Mouse (Mus musculus) myocyte (in vitro differentiated cells): ENCODE measurements around the gene Mindy4. TPM values are rescaled to one million over a fixed set of nuclear protein-coding genes. Genes with fewer than 3 reads are reported as not detected.
A peak's percentile ranks its signal among the peaks of the same experiment; 100 is the strongest.

Experiments used
- H3K27me3 ChIP-seq: one replicate; pipeline ENCODE4 v1.6.1; 2011; ENCODE audit not compliant: control insufficient read depth, insufficient read depth, insufficient read length
- H3K36me3 ChIP-seq: one replicate; pipeline ENCODE4 v1.6.1; 2011; ENCODE audit not compliant: control insufficient read depth, insufficient read depth
- H3K4me2 ChIP-seq: one replicate; pipeline ENCODE4 v1.6.1; 2011; ENCODE audit warnings: low read depth, control low read depth
- H3K4me3 ChIP-seq: one replicate; pipeline ENCODE4 v1.5.1; 2011; ENCODE audit warnings: mild to moderate bottlenecking, control low read depth, moderate library complexity
- H3K79me2 ChIP-seq: one replicate; pipeline ENCODE4 v1.6.1; 2011; ENCODE audit not compliant: control insufficient read depth, insufficient read depth
- H3ac ChIP-seq: one replicate; pipeline ENCODE4 v1.6.1; 2011; ENCODE audit not compliant: control insufficient read depth, insufficient read length
- CEBPB ChIP-seq: IDR thresholded peaks from 2 replicates; pipeline ENCODE4 v1.6.1; 2011; ENCODE audit warnings: mild to moderate bottlenecking, moderate library complexity; ENCODE audit not compliant: poor library complexity, insufficient read depth, severe bottlenecking
- E2F4 ChIP-seq: IDR thresholded peaks from one replicate; pipeline ENCODE4 v1.6.1; 2011; ENCODE audit warnings: mild to moderate bottlenecking, control low read depth, moderate library complexity; ENCODE audit not compliant: insufficient read depth
- MAX ChIP-seq: IDR thresholded peaks from one replicate; pipeline ENCODE4 v1.6.1; 2011; ENCODE audit warnings: low read depth, mild to moderate bottlenecking, control low read depth
- MYOD1 ChIP-seq, 3 experiments: IDR thresholded peaks; one replicate each; pipeline ENCODE4 v1.6.1; 2011; ENCODE audit warnings: control low read depth in 2 of 3, low read depth in 2 of 3, mild to moderate bottlenecking in 2 of 3, moderate library complexity in 1 of 3; ENCODE audit not compliant: insufficient read length in 2 of 3, control insufficient read depth in 1 of 3
- MYOG ChIP-seq, 3 experiments: IDR thresholded peaks; one replicate each; pipeline ENCODE4 v1.6.1; 2011; ENCODE audit warnings: control low read depth in 2 of 3, low read depth in 2 of 3, mild to moderate bottlenecking in 2 of 3; ENCODE audit not compliant: insufficient read length in 2 of 3, control insufficient read depth in 1 of 3, insufficient read depth in 1 of 3
- POLR2A ChIP-seq: IDR thresholded peaks from one replicate; pipeline ENCODE4 v1.6.1; 2011; ENCODE audit warnings: low read depth, mild to moderate bottlenecking, control low read depth, moderate library complexity; ENCODE audit not compliant: insufficient read length
- POLR2AphosphoS2 ChIP-seq: IDR thresholded peaks from one replicate; pipeline ENCODE4 v1.6.1; 2011; ENCODE audit warnings: low read depth, control low read depth; ENCODE audit not compliant: insufficient read length
- REST ChIP-seq: IDR thresholded peaks from one replicate; pipeline ENCODE4 v1.6.1; 2011; ENCODE audit warnings: mild to moderate bottlenecking, control low read depth, moderate library complexity; ENCODE audit not compliant: insufficient read depth, insufficient read length
- SRF ChIP-seq: IDR thresholded peaks from one replicate; pipeline ENCODE4 v1.6.1; 2011; ENCODE audit warnings: low read depth; ENCODE audit not compliant: control insufficient read depth, insufficient read length
- TCF12 ChIP-seq: IDR thresholded peaks from one replicate; pipeline ENCODE4 v1.6.1; 2011; ENCODE audit warnings: mild to moderate bottlenecking, control low read depth; ENCODE audit not compliant: poor library complexity, insufficient read depth, severe bottlenecking
- TCF3 ChIP-seq: IDR thresholded peaks from one replicate; pipeline ENCODE4 v1.6.1; 2011; ENCODE audit warnings: low read depth, control low read depth; ENCODE audit not compliant: insufficient read length
- USF1 ChIP-seq: IDR thresholded peaks from one replicate; pipeline ENCODE4 v1.6.1; 2011; ENCODE audit warnings: low read depth, mild to moderate bottlenecking, control low read depth, moderate library complexity
- polyA plus RNA-seq: library from polyadenylated mRNA; unstranded; fragments of >200 nt; fragmentation: generic; extraction: Trizol; gene quantifications from one replicate; pipeline ENCODE4 v1.2.1, GENCODE M21; 2012; ENCODE audit warnings: missing spikeins

Gene Mindy4
- polyA plus RNA-seq, 1 experiment, result 5.0 TPM

DNA sequence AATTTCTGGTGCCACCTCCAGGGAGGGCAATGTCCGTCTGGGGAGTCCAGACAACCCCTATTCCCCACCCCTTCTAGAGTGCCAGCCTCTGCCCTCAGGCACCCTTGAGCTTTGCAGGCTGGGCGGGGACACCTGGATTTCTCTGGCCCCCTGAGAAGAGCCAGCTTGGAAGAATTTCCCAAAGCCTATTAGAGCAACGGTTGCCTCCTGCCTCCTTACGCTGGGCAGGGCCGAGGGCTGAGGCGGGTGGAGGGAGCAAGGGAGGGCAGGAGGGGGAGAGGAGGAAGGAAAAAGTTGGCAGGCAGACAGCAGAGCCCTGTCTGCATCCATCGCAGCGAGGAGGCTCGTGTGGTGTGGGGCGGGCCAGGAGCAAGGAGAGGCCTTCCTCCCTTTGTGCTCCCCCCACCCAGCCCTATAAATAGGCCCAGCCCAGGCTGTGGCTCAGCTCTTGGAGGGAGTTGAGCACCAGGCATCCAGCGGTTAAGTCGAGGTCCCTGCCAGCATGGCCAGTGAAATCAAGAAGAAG lies 132.9 kb downstream of the Mindy4 start, which contains the start of gene Aqp1:
Aqp1 (plus strand) TSS at position 444 of the 526 bp plus-strand sequence.
- H3K27me3 ChIP-seq, result no peaks in the 10 kb centered on the region
- no peaks in the 10 kb centered on the region for H3K36me3 ChIP-seq
- H3K4me2 ChIP-seq, result peak within 1 kb of the TSS; percentile 74
- H3K79me2 ChIP-seq, result no peaks in the 10 kb centered on the region
- TF ChIP-seq SRF (no peak), MYOD1 (IDR thresholded peaks at IDR 0.05; ENCODE audit: control insufficient read depth in 1 of 3, insufficient read length in 2 of 3, low read depth in 2 of 3) (no peak), POLR2A (peak; percentile 47), CEBPB (no peak)
- peak within 1 kb of the TSS; percentile 15 for H3K4me3 ChIP-seq
- no peak within 1 kb of the TSS for H3ac ChIP-seq

DNA sequence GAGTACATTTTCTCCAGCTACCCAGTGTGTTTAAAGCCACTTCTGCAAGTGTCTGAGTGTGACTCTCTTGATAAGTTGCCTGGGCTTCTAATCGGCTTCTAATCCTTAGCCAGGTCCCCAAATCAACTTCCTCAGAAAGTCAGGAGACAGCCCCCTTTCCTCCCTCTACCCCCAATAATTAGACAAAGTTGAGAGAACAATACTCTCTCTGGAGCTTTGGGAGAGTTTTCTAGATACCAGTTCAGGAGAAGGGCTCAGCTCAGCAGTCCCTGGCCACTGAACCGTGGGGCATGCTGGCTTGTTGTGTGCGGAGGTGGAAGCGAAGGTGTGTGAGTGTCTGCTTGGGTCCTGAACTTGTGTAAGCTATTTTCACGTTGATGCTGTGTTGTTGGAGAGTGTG lies 134.1 kb downstream of the Mindy4 start:
- Histone ChIP-seq H3K79me2 (no peaks in the 10 kb centered on the region), H3K4me2 (peak overlapping the region; percentile 74), H3K36me3 (no peaks in the 10 kb centered on the region), H3ac (no peak overlapping the region), H3K27me3 (no peaks in the 10 kb centered on the region), H3K4me3 (peak overlapping the region; percentile 15)
- TF ChIP-seq E2F4, result no peak
- TF ChIP-seq REST, result no peak
- TF ChIP-seq MAX, result no peak
- TF ChIP-seq USF1, result no peak
- TF ChIP-seq TCF12, result no peak
- no peak for TF ChIP-seq MYOG (IDR thresholded peaks at IDR 0.05; ENCODE audit: control insufficient read depth in 1 of 3, insufficient read depth in 1 of 3, insufficient read length in 2 of 3, low read depth in 2 of 3)
- no peak for TF ChIP-seq SRF
- TF ChIP-seq CEBPB, result no peak

DNA sequence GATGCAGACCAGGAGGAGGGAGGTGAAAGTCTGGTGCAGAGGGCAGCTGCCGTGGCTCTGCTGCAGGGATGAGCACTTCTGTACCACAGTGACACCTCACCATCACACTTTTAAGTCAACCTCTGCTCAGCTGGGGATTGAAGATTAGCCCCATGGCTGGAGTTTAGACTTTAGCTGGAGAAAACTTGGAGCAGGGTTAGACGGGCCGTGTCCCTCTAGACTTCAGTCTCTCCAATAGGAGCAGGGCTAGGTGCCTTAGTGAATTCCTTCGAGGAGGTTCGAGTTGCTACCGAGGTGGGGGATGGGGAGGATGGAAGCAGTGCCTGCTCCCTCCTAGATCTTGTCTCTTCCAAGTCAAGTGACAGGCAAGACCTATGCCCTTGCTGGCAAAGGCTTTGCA lies 134.9 kb downstream of the Mindy4 start:
- H3K79me2 ChIP-seq, result no peaks in the 10 kb centered on the region
- no peaks in the 10 kb centered on the region for H3K36me3 ChIP-seq
- no peaks in the 10 kb centered on the region for H3K27me3 ChIP-seq
- no peak overlapping the region for H3ac ChIP-seq
- TF ChIP-seq TCF12, result no peak
- no peak for TF ChIP-seq POLR2AphosphoS2
- no peak for TF ChIP-seq TCF3
- no peak for TF ChIP-seq USF1
- no peak for TF ChIP-seq MAX
- no peak for TF ChIP-seq MYOG (IDR thresholded peaks at IDR 0.05; ENCODE audit: control insufficient read depth in 1 of 3, insufficient read depth in 1 of 3, insufficient read length in 2 of 3, low read depth in 2 of 3)
- peak overlapping the region; percentile 74 for H3K4me2 ChIP-seq
- peak overlapping the region; percentile 15 for H3K4me3 ChIP-seq

DNA sequence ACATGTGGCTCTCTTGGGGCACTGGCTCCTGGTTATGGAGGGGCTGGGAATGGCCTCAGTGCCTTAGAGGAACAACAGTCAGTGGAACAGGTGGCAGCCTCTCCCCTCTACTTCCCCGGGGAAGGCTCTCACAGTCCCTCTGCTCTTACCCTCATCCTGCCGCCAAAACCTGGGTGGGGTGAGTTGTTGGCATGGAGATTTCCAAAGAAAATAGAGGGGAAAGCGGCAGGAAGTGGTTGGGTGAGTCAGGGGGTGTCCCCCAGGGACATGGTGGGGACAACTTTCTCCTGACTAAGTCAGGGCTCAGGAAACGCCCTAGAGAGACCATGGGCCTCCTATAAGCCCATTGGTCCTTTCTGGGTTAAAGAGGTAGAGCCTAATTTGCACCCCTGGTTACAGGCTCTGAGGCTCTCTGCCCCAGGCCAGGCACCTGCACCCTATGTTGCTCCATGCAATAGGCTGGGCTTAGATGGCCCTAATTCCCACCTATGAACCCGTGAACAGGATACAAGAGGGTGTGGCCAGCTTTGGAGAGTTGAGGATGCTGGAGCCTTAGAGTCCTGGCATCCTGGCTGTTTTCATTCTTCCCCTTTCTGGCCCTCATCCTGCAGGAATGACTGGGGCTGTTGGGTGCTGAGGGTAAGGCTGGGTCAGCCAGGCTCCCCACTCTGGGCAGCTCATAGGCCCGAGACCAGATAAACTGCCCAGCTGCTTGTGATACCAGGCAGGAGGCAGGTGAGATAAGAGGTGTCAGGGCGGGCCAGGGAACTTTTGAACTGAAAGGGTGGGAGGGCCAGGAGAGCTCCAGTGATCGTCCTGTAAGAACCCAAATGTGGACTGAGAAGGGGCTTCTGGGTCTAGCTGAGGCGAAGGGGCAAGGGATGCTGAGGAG lies 136.0 kb downstream of the Mindy4 start:
- no peaks in the 10 kb centered on the region for H3K27me3 ChIP-seq
- peak in 2 of 3 experiments; percentile 21 to 47 for TF ChIP-seq MYOD1 (IDR thresholded peaks at IDR 0.05; ENCODE audit: control insufficient read depth in 1 of 3, insufficient read length in 2 of 3, low read depth in 2 of 3)
- no peak for TF ChIP-seq MYOG (IDR thresholded peaks at IDR 0.05; ENCODE audit: control insufficient read depth in 1 of 3, insufficient read depth in 1 of 3, insufficient read length in 2 of 3, low read depth in 2 of 3)
- no peak overlapping the region for H3ac ChIP-seq
- peak overlapping the region; percentile 15 for H3K4me3 ChIP-seq
- peak overlapping the region; percentile 74 for H3K4me2 ChIP-seq
- no peaks in the 10 kb centered on the region for H3K36me3 ChIP-seq
- no peaks in the 10 kb centered on the region for H3K79me2 ChIP-seq

DNA sequence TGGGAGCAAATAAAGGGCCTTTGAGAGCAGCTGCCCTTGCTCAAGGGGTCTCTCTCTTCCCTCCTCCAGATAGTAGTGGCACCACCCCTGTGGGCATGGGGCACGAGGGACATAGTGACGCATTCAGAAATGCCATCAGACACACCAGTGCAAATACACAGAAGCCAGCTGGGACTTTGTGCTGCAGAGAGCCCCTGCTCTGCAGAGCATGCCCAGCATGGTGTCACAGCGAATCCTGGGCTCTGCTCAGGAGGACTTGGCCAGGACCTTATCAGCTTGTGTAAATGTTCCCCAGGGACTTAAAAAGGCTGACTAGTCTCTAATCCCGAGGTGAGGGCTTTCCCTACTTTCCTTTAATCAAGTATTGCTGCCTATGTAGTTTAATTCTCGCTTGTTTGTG lies 138.5 kb downstream of the Mindy4 start:
- Histone ChIP-seq H3K4me2 (no peak overlapping the region), H3ac (no peak overlapping the region), H3K27me3 (no peaks in the 10 kb centered on the region), H3K79me2 (no peaks in the 10 kb centered on the region), H3K4me3 (no peak overlapping the region), H3K36me3 (no peaks in the 10 kb centered on the region)
- TF ChIP-seq REST, result no peak
- TF ChIP-seq MYOD1 (IDR thresholded peaks at IDR 0.05; ENCODE audit: control insufficient read depth in 1 of 3, insufficient read length in 2 of 3, low read depth in 2 of 3), result no peak
- no peak for TF ChIP-seq SRF
- no peak for TF ChIP-seq TCF3
- no peak for TF ChIP-seq E2F4
- no peak for TF ChIP-seq USF1
- no peak for TF ChIP-seq MYOG (IDR thresholded peaks at IDR 0.05; ENCODE audit: control insufficient read depth in 1 of 3, insufficient read depth in 1 of 3, insufficient read length in 2 of 3, low read depth in 2 of 3)
- TF ChIP-seq MAX, result no peak
- TF ChIP-seq TCF12, result no peak
- no peak for TF ChIP-seq CEBPB
- no peak for TF ChIP-seq POLR2A
- TF ChIP-seq POLR2AphosphoS2, result no peak
